Mouse (Mus musculus): Measurements from ENCODE around the gene Olfr1361. TPM values are rescaled to one million over a fixed set of nuclear protein-coding genes. Genes with fewer than 3 reads are reported as not detected.

The Olfr1361 gene
- polyA plus RNA-seq, 1 experiment from 2014 or later, result not detected

Other genes with a start within 250 kb of the Olfr1361 start
- gene Pgbd1, start 222.3 kb downstream of the Olfr1361 start, polyA plus RNA-seq (2015; fragmentation: Nextera tagmentation; extraction: Ambion mirVana), result 2.0 and 3.4 TPM in 2 replicates
- gene Zscan26, start 209.7 kb downstream of the Olfr1361 start, polyA plus RNA-seq (2015; fragmentation: Nextera tagmentation; extraction: Ambion mirVana), result 16.2 and 22.1 TPM in 2 replicates
- gene Nkapl, start 194.9 kb downstream of the Olfr1361 start, polyA plus RNA-seq (2015; fragmentation: Nextera tagmentation; extraction: Ambion mirVana), result 2.8 and 4.3 TPM in 2 replicates
- 10.1 and 10.7 TPM in 2 replicates for gene Zkscan4, start 184.5 kb downstream of the Olfr1361 start, polyA plus RNA-seq (2015; fragmentation: Nextera tagmentation; extraction: Ambion mirVana)
- gene Gm10065, start 183.9 kb downstream of the Olfr1361 start, polyA plus RNA-seq (2015; fragmentation: Nextera tagmentation; extraction: Ambion mirVana), result not detected in 2 replicates
- 0.35 and 0.48 TPM in 2 replicates for gene AK157302, start 168.2 kb downstream of the Olfr1361 start, polyA plus RNA-seq (2015; fragmentation: Nextera tagmentation; extraction: Ambion mirVana)
- 7.4 and 8.0 TPM in 2 replicates for gene Gm11273, start 162.0 kb downstream of the Olfr1361 start, polyA plus RNA-seq (2015; fragmentation: Nextera tagmentation; extraction: Ambion mirVana)
- 6.9 and 8.0 TPM in 2 replicates for gene Zkscan8, start 132.3 kb downstream of the Olfr1361 start, polyA plus RNA-seq (2015; fragmentation: Nextera tagmentation; extraction: Ambion mirVana)
- gene Olfr1366, start 120.6 kb downstream of the Olfr1361 start, polyA plus RNA-seq (2015; fragmentation: Nextera tagmentation; extraction: Ambion mirVana), result 0.15 and 0.29 TPM in 2 replicates
- gene Olfr1535, start 103.5 kb downstream of the Olfr1361 start, polyA plus RNA-seq (2015; fragmentation: Nextera tagmentation; extraction: Ambion mirVana), result 0.07 TPM in 1 of 2 replicates, not detected in the other
- gene Olfr1364, start 81.6 kb downstream of the Olfr1361 start, polyA plus RNA-seq (2015; fragmentation: Nextera tagmentation; extraction: Ambion mirVana), result not detected in 2 replicates
- gene Olfr1362, start 49.4 kb downstream of the Olfr1361 start, polyA plus RNA-seq (2015; fragmentation: Nextera tagmentation; extraction: Ambion mirVana), result not detected in 2 replicates
- 0.06 TPM in 1 of 2 replicates, not detected in the other for gene Olfr11, start 20.9 kb downstream of the Olfr1361 start, polyA plus RNA-seq (2015; fragmentation: Nextera tagmentation; extraction: Ambion mirVana)
- not detected in 2 replicates for gene Olfr1360, start 14.0 kb upstream of the Olfr1361 start, polyA plus RNA-seq (2015; fragmentation: Nextera tagmentation; extraction: Ambion mirVana)
- gene Olfr1359, start 34.7 kb upstream of the Olfr1361 start, polyA plus RNA-seq (2015; fragmentation: Nextera tagmentation; extraction: Ambion mirVana), result not detected in 2 replicates
- gene Hist1h2bl, start 52.8 kb upstream of the Olfr1361 start, polyA plus RNA-seq (2015; fragmentation: Nextera tagmentation; extraction: Ambion mirVana), result 1.9 TPM in 1 of 2 replicates, not detected in the other
- gene Hist1h2ai, start 53.0 kb upstream of the Olfr1361 start, polyA plus RNA-seq (2015; fragmentation: Nextera tagmentation; extraction: Ambion mirVana), result 12.5 and 20.8 TPM in 2 replicates
- gene Hist1h3h, start 54.3 kb upstream of the Olfr1361 start, polyA plus RNA-seq (2015; fragmentation: Nextera tagmentation; extraction: Ambion mirVana), result 2.2 and 3.7 TPM in 2 replicates
- 1.2 and 2.2 TPM in 2 replicates for gene Hist1h2bm, start 58.7 kb upstream of the Olfr1361 start, polyA plus RNA-seq (2015; fragmentation: Nextera tagmentation; extraction: Ambion mirVana)
- 0.94 and 1.2 TPM in 2 replicates for gene Hist1h4j, start 71.7 kb upstream of the Olfr1361 start, polyA plus RNA-seq (2015; fragmentation: Nextera tagmentation; extraction: Ambion mirVana)
- gene Hist1h4k, start 87.1 kb upstream of the Olfr1361 start, polyA plus RNA-seq (2015; fragmentation: Nextera tagmentation; extraction: Ambion mirVana), result 1.5 and 1.6 TPM in 2 replicates
- 12.3 and 18.7 TPM in 2 replicates for gene Hist1h2ak, start 90.4 kb upstream of the Olfr1361 start, polyA plus RNA-seq (2015; fragmentation: Nextera tagmentation; extraction: Ambion mirVana)
- 0.85 and 2.3 TPM in 2 replicates for gene Hist1h2bn, start 90.7 kb upstream of the Olfr1361 start, polyA plus RNA-seq (2015; fragmentation: Nextera tagmentation; extraction: Ambion mirVana)
- gene Hist1h1b, start 117.2 kb upstream of the Olfr1361 start, polyA plus RNA-seq (2015; fragmentation: Nextera tagmentation; extraction: Ambion mirVana), result 6.5 and 7.8 TPM in 2 replicates
- gene Hist1h3i, start 120.0 kb upstream of the Olfr1361 start, polyA plus RNA-seq (2015; fragmentation: Nextera tagmentation; extraction: Ambion mirVana), result 49.1 and 60.2 TPM in 2 replicates
- gene Hist1h2an, start 123.8 kb upstream of the Olfr1361 start, polyA plus RNA-seq (2015; fragmentation: Nextera tagmentation; extraction: Ambion mirVana), result 1.7 TPM in 1 of 2 replicates, not detected in the other
- 2.0 TPM in 1 of 2 replicates, not detected in the other for gene Hist1h2bp, start 124.1 kb upstream of the Olfr1361 start, polyA plus RNA-seq (2015; fragmentation: Nextera tagmentation; extraction: Ambion mirVana)
- gene Hist1h2bq, start 146.8 kb upstream of the Olfr1361 start, polyA plus RNA-seq (2015; fragmentation: Nextera tagmentation; extraction: Ambion mirVana), result 7.9 and 8.0 TPM in 2 replicates
- not detected in 2 replicates for gene Hist1h2ao, start 147.1 kb upstream of the Olfr1361 start, polyA plus RNA-seq (2015; fragmentation: Nextera tagmentation; extraction: Ambion mirVana)
- not detected in 2 replicates for gene Hist1h4m, start 148.4 kb upstream of the Olfr1361 start, polyA plus RNA-seq (2015; fragmentation: Nextera tagmentation; extraction: Ambion mirVana)
- gene Hist1h4n, start 168.8 kb upstream of the Olfr1361 start, polyA plus RNA-seq (2015; fragmentation: Nextera tagmentation; extraction: Ambion mirVana), result 5.9 and 6.4 TPM in 2 replicates
- gene Hist1h2ap, start 170.1 kb upstream of the Olfr1361 start, polyA plus RNA-seq (2015; fragmentation: Nextera tagmentation; extraction: Ambion mirVana), result 1,189 and 1,296 TPM in 2 replicates
- gene Hist1h2br, start 170.4 kb upstream of the Olfr1361 start, polyA plus RNA-seq (2015; fragmentation: Nextera tagmentation; extraction: Ambion mirVana), result 7.8 and 8.3 TPM in 2 replicates

Data from forebrain, embryonic 16.5 days (tissue).